Mouse (Mus musculus) heart, embryonic 14.5 days (tissue): ENCODE measurements around the gene Acyp1. TPM values are rescaled to one million over a fixed set of nuclear protein-coding genes. Genes with fewer than 3 reads are reported as not detected.
"Not testable (repeated sequence)": the region's sequence is repeated elsewhere in the genome, so short reads cannot be mapped to it uniquely, and the experiment has no call there.

Source experiments
- ATAC-seq: fragments of 200-750 bp; cut with Nextera tagmentation; 2 replicates; pipeline ENCODE4 v1.8.0; 2017; ENCODE audit warnings: low read depth, moderate TSS enrichment; ENCODE audit not compliant: insufficient number of reproducible peaks, insufficient read depth, low FRiP score
- H3K27ac ChIP-seq, 2 experiments: fragments of 200-500 bp in 1 of 2; fragments of 300-500 bp in 1 of 2; sonication (generic) in 1 of 2; replicated peaks in 1 of 2; 2 replicates each; pipeline ENCODE4 v1.5.1; 2012 to 2014; ENCODE audit warnings: low read depth in 2 of 2, low read length in 2 of 2, control low read depth in 1 of 2, mild to moderate bottlenecking in 1 of 2, mixed read lengths in 1 of 2; ENCODE audit not compliant: control insufficient read depth in 1 of 2, insufficient read depth in 1 of 2
- H3K27me3 ChIP-seq: fragments of 300-500 bp; sonication (generic); 2 replicates; pipeline ENCODE4 v1.6.1; 2014; ENCODE audit warnings: mild to moderate bottlenecking, low read length, control low read depth; ENCODE audit not compliant: control insufficient read depth, insufficient read depth
- H3K36me3 ChIP-seq: fragments of 300-500 bp; sonication (generic); 2 replicates; pipeline ENCODE4 v1.6.1; 2014; ENCODE audit warnings: mild to moderate bottlenecking, control low read depth, low read length, mixed read lengths; ENCODE audit not compliant: control insufficient read depth, insufficient read depth
- H3K4me1 ChIP-seq, 2 experiments: fragments of 200-500 bp in 1 of 2; fragments of 300-500 bp in 1 of 2; sonication (generic) in 1 of 2; 2 replicates each; pipeline ENCODE4 v1.6.1; 2012 to 2014; ENCODE audit warnings: low read length in 2 of 2, control low read depth in 1 of 2, mixed read lengths in 1 of 2; ENCODE audit not compliant: control insufficient read depth in 2 of 2, insufficient read depth in 2 of 2
- H3K4me2 ChIP-seq: fragments of 300-500 bp; sonication (generic); 2 replicates; pipeline ENCODE4 v1.6.1; 2014; ENCODE audit warnings: mild to moderate bottlenecking, low read length
- H3K4me3 ChIP-seq, 2 experiments: fragments of 200-500 bp in 1 of 2; fragments of 300-500 bp in 1 of 2; sonication (generic) in 1 of 2; 2 replicates each; pipeline ENCODE4 v1.5.1; 2012 to 2014; ENCODE audit warnings: low read length in 2 of 2, mild to moderate bottlenecking in 2 of 2, control low read depth in 1 of 2, low read depth in 1 of 2, moderate library complexity in 1 of 2; ENCODE audit not compliant: control insufficient read depth in 1 of 2, insufficient read depth in 1 of 2
- H3K9ac ChIP-seq: fragments of 300-500 bp; sonication (generic); 2 replicates; pipeline ENCODE4 v1.6.1; 2014; ENCODE audit warnings: mild to moderate bottlenecking, low read length
- H3K9me3 ChIP-seq: fragments of 300-500 bp; sonication (generic); 2 replicates; pipeline ENCODE4 v1.6.1; 2016; ENCODE audit warnings: low read length, control low read depth; ENCODE audit not compliant: control insufficient read depth
- WGBS: fragments of 180-500 bp; shearing (Covaris S2); extraction: QIAGEN DNeasy Blood & Tissue Kit; methylation state at CpG from one replicate; pipeline ENCODE4 v1.1.7; 2014; 5-methylcytosine and 5-hydroxymethylcytosine counted together
- polyA plus RNA-seq: library from polyadenylated mRNA; unstranded; fragments of >200 nt; fragmentation: Nextera tagmentation; extraction: Ambion mirVana; gene quantifications from 2 replicates; pipeline ENCODE4 v1.2.1, GENCODE M21; 2014

Acyp1 gene
- polyA plus RNA-seq, 1 experiment from 2014 or later = 79.7 TPM

DNA sequence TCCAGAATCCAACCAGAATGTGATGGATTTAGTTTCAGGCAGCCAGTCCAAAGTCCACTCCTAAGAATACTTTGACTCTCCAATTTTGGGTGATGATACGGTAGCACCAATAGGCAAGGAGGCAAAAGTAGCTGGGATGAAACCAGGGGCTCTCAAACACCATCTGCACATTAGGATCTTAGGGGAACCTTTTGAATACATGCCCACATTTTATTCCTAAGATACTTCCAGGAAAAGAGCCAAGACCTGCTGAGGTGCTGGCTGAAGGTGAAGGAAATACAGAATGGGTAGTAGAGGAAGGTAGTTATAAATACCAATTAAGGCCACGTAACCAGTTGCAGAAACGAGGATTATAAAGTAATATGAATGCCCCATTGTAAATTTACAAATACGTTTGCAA, 6.5 kb downstream of the Acyp1 start:
- H3K9ac ChIP-seq, H3K4me2 ChIP-seq, ATAC-seq, H3K27me3 ChIP-seq, H3K27ac ChIP-seq, H3K4me3 ChIP-seq, H3K4me1 ChIP-seq, H3K9me3 ChIP-seq: not testable (repeated sequence)
- peaks cover 11% of the 10 kb centered on the region for H3K36me3 ChIP-seq
- 88% methylated on average over 1 of the region's 4 CpGs for WGBS

GRCm38 (mm10) chr12:85280845-85281651, 7.2 kb downstream of the Acyp1 start:
- Histone ChIP-seq H3K4me3 (peak overlapping the region in 1 of 2 experiments; percentile 79; a peak in 3 of 4 replicates), H3K9me3 (no peaks in the 10 kb centered on the region), H3K4me1 (peaks cover 2 to 6% of the 10 kb centered on the region in 2 experiments), H3K27ac (no peak overlapping the region), H3K4me2 (peak overlapping the region; percentile 92), H3K27me3 (no peaks in the 10 kb centered on the region), H3K36me3 (peaks cover 17% of the 10 kb centered on the region), H3K9ac (no peak overlapping the region)
- ATAC-seq = no peak
- 64% methylated on average over 12 of the region's 12 CpGs for WGBS

- no peaks in the 10 kb centered on the region for H3K27me3 ChIP-seq
- peak; percentile 92 for ATAC-seq
- H3K4me3 ChIP-seq = peak overlapping the region; percentile 79 to 88
- H3K9ac ChIP-seq = peak overlapping the region; percentile 91
- no peaks in the 10 kb centered on the region for H3K9me3 ChIP-seq
- H3K27ac ChIP-seq = peak overlapping the region; percentile 61 to 73
- peaks cover 2 to 6% of the 10 kb centered on the region in 2 experiments for H3K4me1 ChIP-seq
- H3K36me3 ChIP-seq = peaks cover 23% of the 10 kb centered on the region
- 0% methylated on average over 31 of the region's 31 CpGs for WGBS
- H3K4me2 ChIP-seq = peak overlapping the region; percentile 92
Observed at GRCm38 (mm10) chr12:85280105-85280844, 8.0 kb downstream of the Acyp1 start.

DNA sequence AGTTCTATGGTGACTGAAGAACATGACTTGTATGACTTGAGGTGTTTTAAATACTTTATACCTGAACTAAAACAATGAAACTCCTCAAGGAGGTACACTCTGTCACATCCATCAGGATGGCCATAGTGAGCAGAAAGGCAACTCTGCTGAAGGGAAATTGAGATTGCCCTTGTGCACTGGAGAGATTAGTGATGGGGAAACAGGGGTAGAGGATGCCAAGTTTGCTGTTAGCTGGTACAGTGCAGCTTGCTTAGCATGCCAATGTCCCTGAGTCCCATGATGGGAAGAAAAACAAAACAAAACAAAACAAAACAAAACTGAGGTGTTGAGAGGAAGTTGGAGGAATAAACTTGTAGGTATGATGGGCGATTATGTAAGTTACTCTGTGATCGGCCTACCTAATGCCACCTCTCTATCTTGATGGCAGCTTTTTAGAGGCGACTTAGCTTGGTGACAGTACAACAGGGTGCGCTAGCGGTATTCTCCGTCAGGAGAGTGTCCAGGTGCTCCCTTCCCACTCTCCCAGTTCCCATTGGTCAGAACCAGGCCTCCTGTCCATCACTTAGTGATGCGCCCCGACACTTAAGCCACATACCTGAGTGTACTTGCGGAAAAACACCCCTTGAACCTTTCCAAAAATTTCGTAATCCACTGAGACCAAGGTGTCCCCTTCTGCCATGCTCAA, 8.7 kb downstream of the Acyp1 start:
- Histone ChIP-seq H3K4me1 (peaks cover 2 to 6% of the 10 kb centered on the region in 2 experiments), H3K36me3 (peaks cover 30% of the 10 kb centered on the region), H3K9me3 (peaks cover 2% of the 10 kb centered on the region; the same call in 1 of the 2 replicates), H3K9ac (peak overlapping the region; percentile 91), H3K4me2 (peak overlapping the region; percentile 92), H3K4me3 (peak overlapping the region; percentile 79 to 88), H3K27me3 (no peaks in the 10 kb centered on the region), H3K27ac (peak overlapping the region in 1 of 2 experiments; percentile 61; a peak in 3 of 4 replicates)
- 7% methylated on average over 10 of the region's 10 CpGs for WGBS
- ATAC-seq = peak; percentile 42; the same call in 1 of the 2 replicates

DNA sequence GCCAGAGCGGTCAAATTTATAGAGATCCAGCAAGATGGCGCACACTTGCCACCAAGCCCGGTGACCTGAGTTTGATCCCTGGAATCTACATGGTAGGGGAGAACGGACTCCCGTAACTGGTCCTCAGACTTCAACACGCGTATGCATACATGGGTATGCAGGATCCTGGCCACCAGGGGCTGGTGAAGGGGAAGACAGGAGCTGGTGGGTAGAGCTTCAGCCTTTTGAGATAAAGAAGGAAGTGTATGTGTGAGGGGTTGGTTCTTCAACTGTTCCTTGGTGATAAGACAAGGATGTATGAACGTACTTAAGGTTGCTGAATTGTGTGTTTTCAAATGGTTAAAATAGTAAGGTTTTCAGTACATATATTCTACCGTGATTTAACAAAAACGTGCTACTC, 9.3 kb downstream of the Acyp1 start:
- 92% methylated on average over 10 of the region's 10 CpGs for WGBS
- no peaks in the 10 kb centered on the region for H3K27me3 ChIP-seq
- peaks cover 3% of the 10 kb centered on the region; the same call in 1 of the 2 replicates for H3K9me3 ChIP-seq
- no peak for ATAC-seq
- no peak overlapping the region for H3K27ac ChIP-seq
- peaks cover 30% of the 10 kb centered on the region for H3K36me3 ChIP-seq
- H3K4me1 ChIP-seq = peaks cover 2 to 6% of the 10 kb centered on the region in 2 experiments
- no peak overlapping the region for H3K4me2 ChIP-seq
- H3K9ac ChIP-seq = no peak overlapping the region
- no peak overlapping the region for H3K4me3 ChIP-seq

GRCm38 (mm10) chr12:85276273-85276672, 12.0 kb downstream of the Acyp1 start:
- 77% methylated on average over 5 of the region's 5 CpGs for WGBS
- Histone ChIP-seq H3K4me1 (peaks cover 4 to 6% of the 10 kb centered on the region in 2 experiments), H3K4me3 (no peak overlapping the region), H3K27ac (no peak overlapping the region), H3K9ac (no peak overlapping the region), H3K36me3 (peaks cover 30% of the 10 kb centered on the region), H3K9me3 (peaks cover 3% of the 10 kb centered on the region; the same call in 1 of the 2 replicates), H3K4me2 (no peak overlapping the region), H3K27me3 (no peaks in the 10 kb centered on the region)
- ATAC-seq = no peak

- WGBS = 52% methylated on average over 10 of the region's 10 CpGs
- H3K27ac ChIP-seq = no peak overlapping the region
- H3K4me2 ChIP-seq = no peak overlapping the region
- H3K4me3 ChIP-seq = no peak overlapping the region
- H3K9me3 ChIP-seq = peaks cover 3% of the 10 kb centered on the region; the same call in 1 of the 2 replicates
- H3K9ac ChIP-seq = no peak overlapping the region
- no peak for ATAC-seq
- H3K4me1 ChIP-seq = peaks cover 2 to 4% of the 10 kb centered on the region in 2 experiments; a peak in 3 of 4 replicates
- no peaks in the 10 kb centered on the region for H3K27me3 ChIP-seq
- peaks cover 30% of the 10 kb centered on the region for H3K36me3 ChIP-seq
Observed at GRCm38 (mm10) chr12:85273508-85273907, 14.7 kb downstream of the Acyp1 start.
